Mouse (Mus musculus): ENCODE results near the gene Slc25a41.

Gene Slc25a41

DNA sequence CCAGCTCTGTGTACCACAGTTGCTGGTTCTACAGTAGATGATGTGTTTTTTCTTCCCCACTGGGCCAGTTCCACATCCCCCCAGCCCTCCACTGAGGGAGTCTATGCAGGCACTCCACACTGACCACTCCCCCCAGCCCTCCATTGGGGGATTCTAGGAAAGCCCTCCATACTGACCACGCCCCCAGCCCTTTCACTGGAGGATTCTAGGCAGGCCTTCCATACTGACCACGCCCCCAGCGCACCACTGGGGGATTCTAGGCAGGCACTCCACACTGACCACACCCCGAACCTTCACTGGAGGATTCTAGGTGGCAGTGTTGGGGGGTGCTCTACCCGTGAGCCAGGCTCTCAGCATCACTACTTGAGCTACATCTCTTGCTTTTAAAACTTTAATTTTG is 6.0 kb upstream of the Slc25a41 start:
- in situ Hi-C loops (cut with MboI, MseI), result no loop called here

DNA sequence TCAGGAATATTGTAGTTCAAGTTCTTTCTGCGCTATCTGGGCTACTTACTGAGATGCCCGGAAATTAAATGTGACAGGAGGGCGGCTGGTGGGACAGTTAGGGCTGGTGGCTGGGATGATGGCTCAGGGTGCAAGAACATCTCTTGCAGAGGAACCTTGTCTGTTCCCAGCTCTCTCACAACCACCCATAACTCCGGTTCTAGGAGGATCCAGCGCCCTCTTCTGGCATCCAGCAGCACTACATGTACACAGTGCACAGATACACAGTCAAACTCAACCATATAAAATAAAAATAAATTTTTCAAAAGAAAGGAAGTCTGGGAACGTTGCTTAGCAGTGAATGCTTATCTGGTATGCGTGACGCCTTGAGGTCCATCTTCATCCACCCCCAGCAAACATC is 2.5 kb downstream of the Slc25a41 start:
- in situ Hi-C loops (cut with MboI, MseI), result no loop called here

DNA sequence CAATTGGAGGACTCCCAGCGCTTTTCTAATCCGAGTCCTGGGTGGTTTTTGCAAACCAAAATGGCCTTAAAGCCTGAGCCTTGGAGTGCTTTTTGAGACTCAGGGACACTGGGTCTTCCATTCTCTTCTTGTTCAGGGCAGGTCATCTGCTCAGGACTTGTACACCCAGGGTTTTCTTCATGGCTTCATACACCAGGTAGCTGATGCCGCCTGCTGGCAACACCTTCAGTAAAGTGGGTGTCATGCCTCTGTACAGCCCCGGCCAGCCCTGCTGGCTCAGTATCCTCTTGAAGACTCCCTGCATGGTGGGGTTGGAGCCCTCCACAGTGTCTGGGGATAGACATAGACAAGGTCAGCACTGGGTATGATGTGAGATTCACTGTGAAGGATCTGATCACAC is 8.6 kb downstream of the Slc25a41 start:
- in situ Hi-C loops (cut with MboI, MseI), result no loop called here

DNA sequence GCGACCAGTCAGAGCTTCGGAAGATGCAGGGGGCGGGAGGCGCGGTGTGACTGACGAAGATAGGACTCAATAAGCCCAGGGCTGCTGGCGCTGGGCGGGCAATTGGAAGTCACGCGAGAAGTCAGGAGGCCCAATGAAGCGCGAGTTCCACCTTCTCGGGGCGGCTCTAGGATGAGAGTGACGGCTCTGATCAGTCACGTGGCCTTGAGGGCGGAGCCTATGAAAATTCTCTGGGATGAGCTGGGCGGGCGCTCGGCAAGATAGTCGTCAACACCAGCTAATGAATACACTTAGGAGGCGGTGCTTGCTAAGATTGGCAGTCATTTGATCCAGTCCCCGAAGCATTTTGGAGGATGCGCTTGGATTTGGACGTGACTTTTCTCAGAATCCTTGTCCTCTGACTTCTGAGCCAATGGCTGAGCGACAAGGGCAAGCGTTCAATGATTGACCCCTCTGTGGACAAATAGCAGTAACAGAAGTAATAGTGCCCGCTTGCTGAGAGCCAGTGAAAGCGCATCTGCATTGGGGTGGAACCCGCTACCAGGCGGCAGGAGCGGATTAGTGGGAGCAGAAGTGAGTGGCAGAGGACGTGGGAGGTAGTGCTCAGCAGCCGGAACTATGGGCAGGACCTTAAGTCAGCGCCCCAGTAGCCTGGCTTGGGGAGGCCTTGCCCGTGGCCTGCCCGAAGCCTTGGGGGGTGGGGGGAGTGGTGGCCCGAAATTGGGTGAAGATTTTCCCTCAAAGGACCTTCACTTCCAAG is 9.6 kb downstream of the Slc25a41 start:
- in situ Hi-C loops (cut with MboI, MseI), result no loop called here

DNA sequence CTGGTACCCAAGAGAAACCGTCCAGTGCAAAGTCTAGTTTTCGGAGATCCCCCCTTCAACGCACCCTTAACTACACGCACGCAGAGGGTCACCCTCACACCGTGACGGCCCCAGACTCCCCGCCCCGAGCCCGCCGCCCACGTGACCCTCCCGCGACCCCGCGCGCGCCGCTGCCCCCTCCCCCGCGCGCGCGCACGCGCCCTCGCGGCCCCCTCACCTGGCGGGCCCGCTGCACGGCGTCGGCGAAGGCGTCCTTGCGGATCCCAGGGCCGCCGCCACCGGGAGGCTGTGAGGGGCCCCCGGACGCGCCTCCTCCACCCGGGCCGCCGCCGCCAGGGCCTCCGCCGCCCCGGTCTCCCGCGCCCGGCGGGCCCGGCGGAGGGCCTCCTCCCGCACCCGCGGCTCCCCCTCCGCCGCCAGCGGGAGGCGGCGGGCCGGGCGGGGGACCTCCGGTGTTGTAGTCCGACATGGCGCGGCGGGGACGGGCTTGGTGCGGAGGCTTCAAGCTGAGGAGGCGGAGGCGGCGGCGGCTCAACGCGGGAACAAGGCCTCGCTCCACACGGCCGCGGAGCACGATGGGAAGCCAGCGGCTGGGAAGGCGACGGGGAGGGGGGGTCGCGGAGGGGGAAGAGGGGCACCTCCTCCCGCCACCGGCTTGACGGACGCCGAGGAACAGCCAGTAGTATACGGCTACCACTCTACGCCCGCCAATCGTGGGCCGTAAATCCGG is 10.4 kb downstream of the Slc25a41 start, which contains the start of gene Khsrp:
Khsrp (minus strand) TSS at position 592 of the 730 bp plus-strand sequence.
- in situ Hi-C loops (cut with MboI, MseI), result no loop called here

DNA sequence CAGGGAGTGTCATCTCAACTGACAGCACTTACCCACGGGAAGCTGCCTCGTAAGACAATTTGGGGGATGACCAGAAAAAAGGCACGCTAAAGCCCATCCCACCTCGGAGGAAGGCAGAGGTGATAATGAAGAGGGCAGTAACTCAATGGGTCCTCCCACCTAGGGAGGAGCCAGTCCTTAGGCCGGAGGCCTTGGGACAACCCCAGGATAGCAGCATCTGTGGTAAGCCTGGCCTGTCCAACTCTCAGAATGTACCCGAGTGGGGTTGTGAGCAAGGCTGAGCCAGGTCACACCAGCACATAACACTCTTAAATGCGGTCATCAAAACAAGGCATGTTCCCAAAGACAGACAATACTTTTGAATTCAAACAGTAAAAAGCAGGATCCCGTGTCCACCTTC is 11.8 kb downstream of the Slc25a41 start:
- in situ Hi-C loops (cut with MboI, MseI), result loop anchor here (5.0 to 10.0 kb wide), 2 partner anchors 92 to 1065 kb away; partner anchors contain the start of gene Mllt1 (in 1 of the 2)

DNA sequence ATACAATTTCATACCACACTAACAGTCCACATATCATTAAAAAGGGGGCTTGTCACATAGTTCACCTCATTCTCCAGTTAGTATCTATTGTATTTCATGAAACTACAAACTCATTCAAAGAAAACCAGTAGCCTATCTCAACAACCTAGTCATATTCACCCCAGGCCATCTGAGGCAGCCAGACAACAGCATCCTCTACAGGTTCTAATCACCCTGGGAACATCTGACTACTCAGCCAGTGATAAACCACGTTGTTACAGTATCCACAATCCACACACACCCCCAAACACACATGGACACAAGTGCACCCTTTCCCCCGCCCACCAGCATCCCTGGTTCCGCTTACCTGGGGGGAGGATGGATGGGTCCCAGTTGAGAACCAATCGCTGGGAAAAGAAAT is 14.0 kb downstream of the Slc25a41 start:
- in situ Hi-C loops (cut with MboI, MseI), result loop anchor here (5.0 to 10.0 kb wide), 2 partner anchors 90 to 1063 kb away; partner anchors contain the start of gene Mllt1 (in 1 of the 2)

DNA sequence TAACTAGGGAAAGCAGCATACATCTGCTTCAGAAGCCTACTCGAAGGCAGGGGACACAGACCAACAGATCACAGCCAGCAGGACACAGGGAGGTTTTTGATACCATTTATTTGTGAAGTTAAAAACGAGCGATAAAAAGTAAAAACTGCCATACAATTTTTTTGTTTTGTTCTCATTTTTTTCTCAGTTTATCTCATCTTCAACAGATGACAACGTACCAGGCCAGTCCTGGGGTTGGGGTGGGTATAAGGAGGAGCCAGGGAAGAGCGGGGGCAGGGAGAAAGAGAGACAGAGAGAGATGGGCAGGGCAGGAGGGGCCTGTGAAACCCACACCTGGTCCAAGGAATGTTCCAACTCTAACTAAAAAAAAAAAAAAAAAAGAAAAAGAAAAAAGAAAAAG is 20.5 kb downstream of the Slc25a41 start:
- in situ Hi-C loops (cut with MboI, MseI), result loop anchor here in 1 of 2 experiments (10.0 kb wide), 1 partner anchor 1056 kb away; no protein-coding TSS in a partner anchor

DNA sequence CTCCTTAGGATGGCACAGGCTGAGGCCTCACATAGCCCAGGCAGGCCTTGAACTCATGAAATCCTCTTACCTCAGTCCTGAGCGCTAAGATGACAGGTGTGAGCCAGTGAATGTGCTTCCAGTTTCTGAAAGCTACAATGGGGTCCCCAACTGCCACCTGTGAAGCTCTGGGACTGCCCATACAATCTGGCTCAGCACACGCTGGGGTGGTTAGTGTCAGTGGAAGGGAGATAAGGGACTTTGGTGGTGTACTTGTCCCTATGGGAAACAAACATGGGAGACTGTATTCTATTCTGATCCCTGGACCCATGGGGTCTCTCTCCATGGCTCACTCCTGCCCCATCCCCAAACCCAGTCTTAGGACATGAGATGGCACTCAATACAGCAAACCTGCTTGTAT is 21.8 kb downstream of the Slc25a41 start:
- in situ Hi-C loops (cut with MboI, MseI), result loop anchor here in 1 of 2 experiments (10.0 kb wide), 1 partner anchor 1055 kb away; no protein-coding TSS in a partner anchor

DNA sequence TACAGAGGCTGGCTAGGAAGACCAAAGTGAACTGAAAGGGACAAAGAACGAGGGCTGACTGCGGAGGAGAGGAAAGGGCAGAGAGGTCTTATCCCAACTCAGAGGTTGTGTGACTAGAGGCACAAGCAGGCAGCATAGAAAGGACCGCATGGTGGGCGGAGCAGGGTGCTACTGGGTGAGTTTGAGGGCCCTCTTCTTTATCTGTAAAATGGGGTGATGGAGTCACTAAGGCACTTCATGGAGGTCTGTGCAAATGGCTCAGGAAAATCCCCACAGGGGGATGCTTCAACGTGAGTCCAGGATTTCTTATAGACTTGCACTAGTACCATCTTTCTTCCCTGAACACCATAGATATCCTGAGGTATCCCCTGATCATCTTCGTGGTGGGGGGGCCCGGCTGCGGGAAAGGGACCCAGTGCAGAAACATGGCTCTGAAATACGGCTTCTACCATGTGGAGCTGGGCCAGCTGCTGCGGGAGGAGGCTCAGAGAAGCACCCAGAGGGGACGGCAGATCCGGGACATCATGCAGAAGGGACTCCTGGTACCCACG is 29.1 kb downstream of the Slc25a41 start:
- in situ Hi-C loops (cut with MboI, MseI), result no loop called here

DNA sequence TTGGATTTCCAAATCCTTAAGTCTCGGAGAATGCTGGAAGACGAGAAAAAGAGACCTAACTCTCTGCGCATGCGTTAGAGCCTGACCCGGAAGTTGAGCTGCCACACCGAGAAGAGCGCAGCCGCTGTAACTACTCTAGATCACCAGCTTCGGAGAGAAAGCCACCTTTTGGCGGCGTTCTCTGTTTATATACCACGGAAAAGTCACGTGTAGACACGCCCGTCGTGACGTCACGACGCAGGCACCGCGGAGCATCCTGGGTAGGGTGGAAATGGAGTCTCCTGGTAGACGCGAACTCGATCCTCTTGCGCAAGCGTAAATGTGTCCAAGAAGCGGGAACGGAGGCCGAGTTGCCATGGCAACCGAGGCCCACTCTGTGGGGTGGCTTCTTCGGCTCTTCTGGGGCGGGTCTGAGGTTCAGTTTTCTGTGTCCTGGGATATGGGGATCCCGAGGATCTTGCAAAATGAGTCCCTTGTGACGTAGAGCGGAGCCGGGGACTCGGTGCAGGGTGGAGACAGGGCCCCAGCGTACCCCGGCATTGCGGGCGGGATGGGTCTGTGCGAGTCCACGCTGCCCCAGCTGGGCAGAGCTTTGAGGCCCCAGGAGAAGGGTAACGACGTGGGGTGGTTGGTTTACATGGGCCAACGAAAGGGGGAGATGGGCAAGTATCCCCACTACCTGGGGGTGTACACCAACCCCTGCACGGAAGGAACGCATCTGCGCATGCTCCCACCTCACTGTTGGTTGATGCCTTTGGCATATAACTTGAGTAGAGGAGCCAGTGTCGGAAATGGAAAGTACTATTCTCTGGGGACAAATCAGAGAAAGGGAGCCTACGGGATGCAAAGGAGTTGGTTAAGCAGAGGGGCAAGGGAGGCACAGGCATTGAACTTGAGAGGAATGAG is 30.0 kb downstream of the Slc25a41 start, which contains the start of the genes Gtf2f1 and Gm17949:
Gtf2f1 (minus strand) TSS at position 53 of the 906 bp plus-strand sequence.
Gm17949 (plus strand) TSS at position 234 of the 906 bp plus-strand sequence.
- in situ Hi-C loops (cut with MboI, MseI), result no loop called here

DNA sequence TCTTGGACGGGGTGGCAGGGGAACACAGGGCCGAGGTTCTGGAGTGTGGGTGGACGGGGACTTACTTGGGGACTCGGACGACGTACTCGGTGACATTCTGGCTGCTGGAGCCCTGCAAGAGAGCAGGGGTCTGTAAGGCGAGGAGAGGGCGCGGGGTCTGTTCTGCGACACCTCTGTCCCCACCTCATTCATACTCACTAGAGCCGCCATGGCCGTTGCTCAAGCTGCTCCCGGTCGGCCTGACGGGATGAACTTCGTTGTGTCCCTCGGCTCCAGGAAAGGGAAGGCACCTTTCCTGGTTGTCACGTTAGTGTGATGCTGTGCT is 30.6 kb downstream of the Slc25a41 start:
- in situ Hi-C loops (cut with MboI, MseI), result no loop called here

DNA sequence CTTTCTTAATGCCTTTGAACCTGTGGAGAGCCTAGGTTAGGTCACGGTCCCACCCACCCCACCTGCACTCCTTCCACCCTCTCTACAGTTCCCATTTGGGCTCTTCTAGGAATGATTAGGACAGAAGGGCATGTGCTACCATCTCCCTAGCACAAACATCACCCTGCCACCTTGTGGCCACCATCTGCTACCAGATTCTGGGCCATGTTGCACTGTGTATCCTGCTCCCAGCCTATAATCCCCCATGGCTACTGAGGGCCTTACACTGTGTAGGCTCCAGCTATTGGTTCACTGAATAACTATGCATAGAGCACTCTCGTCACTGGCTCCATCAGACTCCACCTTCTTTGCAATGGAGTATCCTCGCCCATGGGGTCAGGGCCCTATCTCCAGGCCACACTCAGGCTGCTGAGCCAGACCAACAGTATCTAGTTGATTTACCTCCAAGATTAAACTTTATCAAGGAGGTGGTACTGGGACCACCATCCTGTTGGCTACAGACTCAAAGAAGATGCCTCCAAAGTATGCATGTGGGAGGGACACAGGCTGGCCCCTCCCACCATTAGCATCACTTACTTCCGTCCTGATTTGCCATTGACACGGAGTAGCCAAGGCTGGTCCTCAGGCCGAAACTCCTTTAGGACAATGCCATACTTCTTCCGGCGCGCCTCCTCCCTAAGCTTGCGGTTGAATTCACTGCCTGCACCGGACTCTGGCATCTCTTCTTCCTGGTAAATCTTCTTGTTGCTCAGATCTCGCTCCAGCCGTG is 34.1 kb downstream of the Slc25a41 start:
- in situ Hi-C loops (cut with MboI, MseI), result no loop called here

DNA sequence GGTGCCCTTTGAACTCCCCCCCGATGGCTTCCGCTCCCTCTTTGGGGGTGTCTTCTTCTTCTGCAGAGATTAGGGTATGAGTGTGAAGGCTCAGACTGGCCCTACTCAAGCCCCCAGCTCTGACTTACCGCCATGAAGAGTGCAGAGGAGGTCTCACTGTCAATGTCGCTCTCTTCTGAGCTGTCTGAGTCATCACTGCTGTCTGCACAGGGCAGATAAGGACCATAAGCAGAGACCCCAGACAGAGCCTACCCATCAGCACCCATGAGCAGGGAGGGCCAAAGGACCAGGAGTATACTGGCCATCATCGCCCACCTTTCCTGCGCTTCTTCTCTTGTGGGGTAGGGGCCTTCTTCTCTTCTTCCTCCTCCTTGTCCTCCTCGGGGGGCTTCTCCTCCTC is 37.5 kb downstream of the Slc25a41 start:
- in situ Hi-C loops (cut with MboI, MseI), result no loop called here

DNA sequence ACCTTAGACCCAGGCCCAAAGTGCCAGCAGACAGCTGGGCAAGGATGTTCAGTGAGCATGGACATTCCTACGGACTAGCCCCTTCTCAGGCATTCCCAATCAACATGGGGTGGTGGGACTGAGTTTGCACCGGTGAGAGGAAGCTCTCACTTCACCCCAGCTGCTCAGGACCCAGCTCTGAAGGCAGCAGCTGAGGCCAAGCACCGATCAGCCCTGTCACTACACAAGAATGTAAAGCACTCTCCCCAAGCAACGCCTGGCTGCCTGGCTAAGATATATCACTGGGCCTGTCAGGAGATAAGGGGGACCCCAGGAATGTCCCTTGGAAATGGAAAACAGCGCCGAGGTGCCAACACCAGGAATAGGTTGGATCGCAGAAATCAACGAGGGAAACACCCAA is 40.2 kb downstream of the Slc25a41 start:
- in situ Hi-C loops (cut with MboI, MseI), result no loop called here

DNA sequence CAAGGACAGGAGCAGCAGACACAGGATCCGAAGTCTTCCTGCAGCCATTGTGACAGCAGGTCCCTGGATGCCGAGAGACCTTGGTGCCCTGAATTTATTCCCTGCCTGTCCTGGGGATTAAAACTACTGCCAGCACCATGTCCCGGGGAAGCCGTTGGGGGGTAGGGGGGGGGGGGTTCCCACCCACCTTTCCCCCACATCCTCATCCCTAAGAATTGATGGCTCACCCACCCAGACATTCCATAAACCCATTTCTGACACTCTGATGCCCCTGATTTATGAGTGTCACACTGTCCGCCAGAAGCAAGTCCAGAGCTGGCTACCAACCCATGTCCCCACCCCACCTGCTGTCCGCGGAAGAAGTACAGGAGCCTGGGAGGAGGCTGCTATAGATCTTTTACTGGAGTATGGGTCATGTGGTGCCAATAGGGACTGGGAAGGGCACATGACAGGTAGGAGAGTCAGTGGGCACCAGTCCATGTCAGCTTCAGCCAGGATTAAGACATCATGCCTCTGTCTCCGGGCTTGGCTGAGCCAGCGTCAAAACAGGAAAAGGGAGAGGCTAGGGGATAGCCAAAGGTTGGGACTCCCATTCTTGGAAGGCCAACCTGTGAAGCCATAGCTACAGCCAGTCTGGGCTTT is 41.4 kb downstream of the Slc25a41 start, which contains the start of gene Pspn:
Pspn (minus strand) TSS at position 51 of the 642 bp plus-strand sequence.
- in situ Hi-C loops (cut with MboI, MseI), result loop anchor here in 1 of 2 experiments (5.0 kb wide), 1 partner anchor 167 kb away; no protein-coding TSS in a partner anchor

DNA sequence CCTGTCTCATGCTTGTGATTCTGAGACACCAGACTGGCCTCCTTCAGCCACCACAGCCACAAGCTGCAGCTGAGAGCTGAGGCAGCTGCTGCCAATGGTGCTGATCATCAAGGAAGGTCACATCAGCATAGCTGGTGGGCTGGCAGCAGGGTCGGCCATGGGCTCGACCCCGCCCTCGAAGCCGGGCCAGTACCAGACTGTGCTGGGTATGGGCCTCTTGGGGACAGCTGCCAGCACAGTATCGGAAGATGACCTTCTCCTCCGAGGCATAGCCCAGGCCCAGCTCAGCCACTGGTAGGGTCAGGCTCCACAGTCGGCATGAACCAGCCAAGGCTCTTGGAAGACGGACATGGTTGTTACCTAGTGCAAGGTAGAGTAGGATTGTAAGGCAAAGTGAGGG is 42.0 kb downstream of the Slc25a41 start:
- in situ Hi-C loops (cut with MboI, MseI), result loop anchor here in 1 of 2 experiments (5.0 kb wide), 1 partner anchor 168 kb away; no protein-coding TSS in a partner anchor

DNA sequence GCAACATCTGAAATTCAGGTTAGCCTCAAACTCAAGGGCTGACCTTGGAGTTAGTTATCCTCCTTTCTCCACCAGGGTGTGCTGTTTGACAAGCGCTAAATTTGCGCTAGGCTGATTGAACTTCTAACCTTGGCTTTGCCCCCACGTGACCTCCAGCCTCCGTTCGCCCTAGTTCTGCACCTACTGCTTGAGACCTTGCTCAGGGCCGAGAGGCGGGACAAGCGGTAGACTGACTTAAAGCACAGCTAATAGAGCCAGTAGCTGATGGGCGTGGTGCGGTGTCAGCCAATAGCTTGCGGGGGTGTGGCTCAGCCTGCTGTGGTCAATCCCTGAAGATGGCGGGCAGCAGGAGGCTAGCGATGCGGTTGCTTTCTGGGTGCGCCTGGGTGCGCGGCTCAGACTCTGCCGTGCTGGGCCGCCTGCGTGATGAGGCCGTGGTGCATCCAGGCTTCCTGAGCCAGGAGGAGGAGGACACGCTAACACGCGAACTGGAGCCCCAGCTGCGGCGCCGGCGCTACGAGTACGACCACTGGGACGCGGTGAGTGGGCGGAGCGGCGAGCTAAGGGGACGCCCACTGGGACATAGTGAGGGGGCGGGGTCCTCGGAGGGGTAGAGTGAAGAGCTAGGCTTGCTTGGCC is 44.3 kb downstream of the Slc25a41 start, which contains the start of gene Alkbh7:
Alkbh7 (plus strand) TSS at position 311 of the 639 bp plus-strand sequence.
- in situ Hi-C loops (cut with MboI, MseI), result loop anchor here in 1 of 2 experiments (5.0 kb wide), 1 partner anchor 170 kb away; no protein-coding TSS in a partner anchor

DNA sequence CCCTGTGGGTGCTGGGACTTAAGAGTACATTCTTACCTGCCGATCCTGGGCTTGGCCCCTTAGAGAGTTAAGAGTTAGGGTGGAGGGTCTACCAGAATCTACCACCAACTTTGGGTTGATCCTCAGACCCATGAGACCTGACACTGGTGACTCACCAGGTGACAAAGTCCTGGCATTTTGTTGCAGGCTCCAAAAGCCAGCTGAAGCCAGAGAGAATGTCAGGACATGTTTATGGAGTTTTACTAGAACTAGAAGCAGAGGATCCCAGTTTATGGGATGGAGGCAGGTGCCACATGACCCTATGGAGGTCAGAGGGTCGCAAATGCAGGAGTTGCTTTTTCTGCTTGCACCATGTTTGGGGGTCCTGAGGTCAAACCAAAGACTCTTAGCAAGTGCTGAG is 44.9 kb downstream of the Slc25a41 start:
- in situ Hi-C loops (cut with MboI, MseI), result loop anchor here in 1 of 2 experiments (5.0 kb wide), 1 partner anchor 171 kb away; no protein-coding TSS in a partner anchor

All from T-helper 17 cell (primary cell).